Mouse (Mus musculus) heart, adult 2 months (tissue): ENCODE results near the gene Insl3. TPM values are rescaled to one million over a fixed set of nuclear protein-coding genes. Genes with fewer than 3 reads are reported as not detected.
A peak's percentile ranks its signal among the peaks of the same experiment; 100 is the strongest.

Source experiments
- DNase-seq, 2 experiments: peaks; one replicate each; pipeline ENCODE4 v3.0.0; 2021
- H3K27ac ChIP-seq: fragments of 200-600 bp; 2 replicates; pipeline ENCODE4 v1.8.1; 2022
- H3K27me3 ChIP-seq: fragments of 200-500 bp; 2 replicates; pipeline ENCODE4 v1.6.1; 2012; ENCODE audit warnings: mild to moderate bottlenecking, low read length, inconsistent platforms, mixed read lengths; ENCODE audit not compliant: control insufficient read depth, insufficient read depth
- H3K36me3 ChIP-seq: fragments of 200-500 bp; 2 replicates; pipeline ENCODE4 v1.6.1; 2012; ENCODE audit warnings: low read length, inconsistent platforms; ENCODE audit not compliant: control insufficient read depth, insufficient read depth
- H3K4me1 ChIP-seq: fragments of 200-500 bp; 2 replicates; pipeline ENCODE4 v1.6.1; 2011; ENCODE audit warnings: low read length; ENCODE audit not compliant: control insufficient read depth, insufficient read depth
- H3K4me3 ChIP-seq: fragments of 200-600 bp; 2 replicates; pipeline ENCODE4 v1.8.1; 2022
- H3K79me2 ChIP-seq: fragments of 200-500 bp; replicated peaks from 2 replicates; pipeline ENCODE4 v1.6.1; 2012; ENCODE audit warnings: mild to moderate bottlenecking, inconsistent platforms, low read length, moderate library complexity, mixed read lengths; ENCODE audit not compliant: control insufficient read depth, insufficient read depth
- H3K9ac ChIP-seq: fragments of 200-500 bp; 2 replicates; pipeline ENCODE4 v1.6.1; 2012; ENCODE audit warnings: low read depth, mild to moderate bottlenecking, control low read depth, inconsistent platforms, low read length, mixed read lengths
- CTCF ChIP-seq: fragments of 200-600 bp; IDR thresholded peaks from 2 replicates; pipeline ENCODE4 v1.8.1; 2022; ENCODE audit warnings: antibody characterized with exemption, mild to moderate bottlenecking, moderate library complexity
- EP300 ChIP-seq: fragments of 200-500 bp; IDR thresholded peaks from 2 replicates; pipeline ENCODE4 v1.6.1; 2011; ENCODE audit warnings: low read depth, low read length, control low read depth; ENCODE audit not compliant: insufficient read depth
- POLR2A ChIP-seq: fragments of 200-500 bp; IDR thresholded peaks from 2 replicates; pipeline ENCODE4 v1.6.1; 2011; ENCODE audit warnings: mild to moderate bottlenecking, low read depth, low read length, control low read depth; ENCODE audit not compliant: insufficient read depth
- WGBS: fragments of 180-500 bp; shearing (Covaris S2); methylation state at CpG from one replicate; pipeline ENCODE4 v1.1.7; 2018; 5-methylcytosine and 5-hydroxymethylcytosine counted together
- intact Hi-C: fragments of 180-260 bp; cut with DNase I; formaldehyde crosslinking; loops from one replicate; pipeline ENCODE4 v1.15.1; 2025
- polyA plus RNA-seq: library from polyadenylated mRNA; depleted of rRNA; stranded (reverse); fragments of >200 nt; gene quantifications from 2 replicates; pipeline ENCODE4 v1.2.3, GENCODE M21; 2012
- total RNA-seq, 2 experiments: library from RNA; stranded (reverse); gene quantifications; 2 replicates each; pipeline ENCODE4 v1.2.3; 2021

Gene Insl3
- total and polyA plus RNA-seq, 3 experiments: 4.0 to 19.3 (median 4.1) TPM

DNA sequence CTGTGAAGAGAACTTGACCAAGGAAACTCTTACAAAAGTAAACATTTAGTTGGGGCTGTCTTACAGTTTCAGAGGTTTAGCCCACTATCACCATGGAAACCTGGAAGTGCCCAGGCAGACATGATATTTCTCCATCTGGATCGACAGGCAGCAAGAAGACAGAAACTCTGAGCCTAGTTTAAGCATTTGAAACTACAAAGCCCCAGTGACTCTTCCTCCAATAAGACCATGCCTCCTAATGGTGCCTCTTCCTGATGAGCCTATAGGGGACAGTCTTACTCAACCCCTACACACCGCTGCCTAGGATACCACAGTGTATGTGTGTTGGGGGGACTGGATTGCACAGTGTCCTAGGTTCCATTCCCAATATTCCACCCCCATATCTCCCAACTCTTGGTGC is 14.9 kb upstream of the Insl3 start:
- Histone ChIP-seq H3K4me3 (no peak overlapping the region), H3K4me1 (peaks cover 5% of the 10 kb centered on the region; the same call in 1 of the 2 replicates), H3K9ac (no peak overlapping the region), H3K36me3 (no peaks in the 10 kb centered on the region), H3K79me2 (no peaks in the 10 kb centered on the region), H3K27ac (no peak overlapping the region), H3K27me3 (no peaks in the 10 kb centered on the region)
- TF ChIP-seq EP300 (no peak), POLR2A (no peak), CTCF (no peak)
- 70% methylated on average over 2 of the region's 2 CpGs for WGBS
- intact Hi-C loops: no loop called here
- no peak for DNase-seq

- Histone ChIP-seq H3K36me3 (no peaks in the 10 kb centered on the region), H3K27ac (peak overlapping the region; percentile 98), H3K79me2 (no peaks in the 10 kb centered on the region), H3K4me3 (peak overlapping the region; percentile 76), H3K9ac (peak overlapping the region; percentile 8), H3K4me1 (peaks cover 7% of the 10 kb centered on the region; the same call in 1 of the 2 replicates), H3K27me3 (no peaks in the 10 kb centered on the region)
- 48% methylated on average over 9 of the region's 9 CpGs for WGBS
- TF ChIP-seq CTCF (no peak), EP300 (no peak), POLR2A (no peak)
- intact Hi-C loops: loop anchor here (1.0 kb wide), 1 partner anchor 26 kb away; the partner anchor contains the start of gene B3gnt3
- no peak for DNase-seq
Observed at GRCm38 (mm10) chr8:71675456-71676019, 13.5 kb upstream of the Insl3 start.

GRCm38 (mm10) chr8:71676020-71676741 is 12.8 kb upstream of the Insl3 start, which contains the start of gene Jak3:
Gene Jak3 (plus strand): TSS chr8:71676296.
- Histone ChIP-seq H3K9ac (peak within 1 kb of the TSS; percentile 96), H3K36me3 (no peaks in the 10 kb centered on the region), H3K27me3 (no peaks in the 10 kb centered on the region), H3K27ac (peak within 1 kb of the TSS; percentile 98), H3K4me1 (peaks cover 7% of the 10 kb centered on the region; the same call in 1 of the 2 replicates), H3K79me2 (no peaks in the 10 kb centered on the region), H3K4me3 (peak within 1 kb of the TSS; percentile 76)
- DNase-seq: peak; percentile 81 to 84
- intact Hi-C loops: loop anchor here (1.0 kb wide), 1 partner anchor 25 kb away; the partner anchor contains the start of gene B3gnt3
- TF ChIP-seq CTCF: no peak
- peak; percentile 66 for TF ChIP-seq POLR2A
- 0 out of 2 replicates have a peak, but pooled peaks have one; percentile 31 for TF ChIP-seq EP300
- WGBS: 3% methylated on average over 40 of the region's 40 CpGs

DNA sequence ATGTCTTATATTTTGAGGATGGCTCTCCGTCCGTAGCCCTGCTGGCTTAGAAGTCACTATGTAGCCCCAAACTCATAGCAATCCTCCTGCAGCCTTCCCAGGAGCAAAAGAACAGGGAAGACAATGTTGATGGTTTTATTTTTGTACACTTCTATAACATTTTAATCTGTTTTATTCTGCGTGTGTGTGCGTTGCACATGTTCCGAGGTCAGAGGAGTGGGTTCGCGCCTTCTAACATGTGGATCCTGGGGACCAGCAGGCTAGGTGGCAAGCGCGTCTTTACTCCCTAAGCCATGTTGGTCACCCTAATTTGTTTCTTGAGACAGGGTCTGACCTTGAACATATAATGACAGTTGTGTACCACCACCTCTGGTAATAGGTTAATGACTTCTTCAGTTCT is 12.2 kb upstream of the Insl3 start:
- Histone ChIP-seq H3K27me3 (no peaks in the 10 kb centered on the region), H3K4me1 (peaks cover 7% of the 10 kb centered on the region; the same call in 1 of the 2 replicates), H3K79me2 (no peaks in the 10 kb centered on the region), H3K4me3 (peak overlapping the region; percentile 76), H3K36me3 (no peaks in the 10 kb centered on the region), H3K9ac (peak overlapping the region; percentile 96), H3K27ac (peak overlapping the region; percentile 98)
- TF ChIP-seq POLR2A: no peak
- no peak for TF ChIP-seq CTCF
- no peak for TF ChIP-seq EP300
- WGBS: 37% methylated on average over 9 of the region's 9 CpGs
- no peak for DNase-seq
- intact Hi-C loops: loop anchor here (1.0 kb wide), 1 partner anchor 24 kb away; the partner anchor contains the start of gene B3gnt3

DNA sequence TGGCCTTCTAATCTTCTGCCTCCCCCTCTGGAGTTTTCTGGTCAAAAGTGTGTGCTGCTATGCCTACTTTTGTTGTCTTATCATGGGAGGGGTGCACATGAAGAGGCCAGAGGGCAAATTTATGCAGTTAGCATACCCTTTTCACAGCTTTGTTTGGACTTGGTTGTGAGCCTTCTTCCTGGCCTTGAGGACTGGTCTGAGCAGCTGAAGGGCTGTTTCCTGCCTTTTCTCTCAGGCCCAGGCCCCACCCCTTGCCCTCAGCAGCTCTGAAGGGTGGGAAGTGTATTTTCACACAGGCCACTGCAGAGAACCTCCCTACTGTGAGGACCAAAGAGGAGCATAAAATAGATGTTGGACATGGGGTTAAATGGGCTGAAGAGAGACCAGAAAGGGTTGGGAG is 11.5 kb upstream of the Insl3 start:
- Histone ChIP-seq H3K27me3 (no peaks in the 10 kb centered on the region), H3K9ac (peak overlapping the region; percentile 20; the same call in 1 of the 2 replicates), H3K4me1 (peaks cover 7% of the 10 kb centered on the region; the same call in 1 of the 2 replicates), H3K79me2 (no peaks in the 10 kb centered on the region), H3K4me3 (peak overlapping the region; percentile 76; the same call in 1 of the 2 replicates), H3K27ac (peak overlapping the region; percentile 98), H3K36me3 (no peaks in the 10 kb centered on the region)
- DNase-seq: peak in 1 of 2 experiments; percentile 65
- TF ChIP-seq EP300 (no peak), POLR2A (peak; percentile 80), CTCF (no peak)
- intact Hi-C loops: no loop called here
